ENCODE assay signal across 26 mouse cellular contexts in genomic region chr1:182937486-182938120, GRCm38 (mm10). TPM values are rescaled to one million over a fixed set of nuclear protein-coding genes. Genes with fewer than 3 reads are reported as not detected.
DNase-seq lines count a peak whose midpoint lies in the region; ATAC-seq lines count a peak whose summit lies in the region.
"Had no signal": no experiment of that assay in that cellular context is flagged by ENCODE, and none has a peak within 500 bp of the region (broad histone marks: within the 10 kb centered on the region; RNA-seq: fewer than 3 reads in every experiment).

No protein-coding gene starts in this region.

- H3K9me3 ChIP-seq in embryonic facial prominence, embryonic 13.5 days: 0 out of 2 replicates have a peak, but pooled peaks cover 7% of the 10 kb centered on the region
- no peaks in the 10 kb centered on the region for H3K9me3 ChIP-seq in embryonic facial prominence, embryonic 10.5 days
- no peaks in the 10 kb centered on the region for H3K9me3 ChIP-seq in intestine, embryonic 14.5 days (ENCODE audit: control insufficient read depth, low read length)
- no peaks in the 10 kb centered on the region for H3K9me3 ChIP-seq in intestine, embryonic 15.5 days
- H3K9me3 ChIP-seq: embryonic facial prominence, embryonic 15.5 days; forebrain, embryonic 12.5 days; heart, embryonic 10.5 days had no signal

- H3K4me3 ChIP-seq in embryonic facial prominence, embryonic 13.5 days: no peak overlapping the region
- H3K4me3 ChIP-seq in embryonic facial prominence, embryonic 10.5 days: no peak overlapping the region
- H3K4me3 ChIP-seq in intestine, embryonic 14.5 days (ENCODE audit: low read depth, low read length): no peak overlapping the region
- no peak overlapping the region for H3K4me3 ChIP-seq in intestine, embryonic 15.5 days (replicated peaks)
- H3K4me3 ChIP-seq: embryonic facial prominence, embryonic 15.5 days; forebrain, embryonic 12.5 days; heart, embryonic 10.5 days; heart, embryonic 13.5 days had no signal

- H3K4me2 ChIP-seq in embryonic facial prominence, embryonic 13.5 days: no peak overlapping the region
- no peak overlapping the region for H3K4me2 ChIP-seq in intestine, embryonic 14.5 days (ENCODE audit: low read length)
- no peak overlapping the region for H3K4me2 ChIP-seq in intestine, embryonic 15.5 days (replicated peaks)
- H3K4me2 ChIP-seq: embryonic facial prominence, embryonic 15.5 days; forebrain, embryonic 12.5 days; heart, embryonic 13.5 days; hindbrain, embryonic 14.5 days had no signal

- no peak for DNase-seq in embryonic facial prominence, embryonic 10.5 days (ENCODE audit: low spot score)
- peak; percentile 37 for DNase-seq in intestine, embryonic 14.5 days (ENCODE audit: low spot score)
- DNase-seq in lung, postnatal 25 days (ENCODE audit: low spot score): no peak
- DNase-seq: adrenal gland, adult 8-10 months; adrenal gland, postnatal 25 days; cerebellum, adult 18-20 months; cerebellum, adult 9-10 months; cerebellum, postnatal 25 days; embryo, embryonic 11 days; gastrocnemius, postnatal 10 days; gastrocnemius, postnatal 36 days; heart, postnatal 14 days; heart, postnatal 4 days had no signal

- WGBS in embryonic facial prominence, embryonic 13.5 days: 40% methylated on average over 10 of the region's 10 CpGs
- 52% methylated on average over 10 of the region's 10 CpGs for WGBS in embryonic facial prominence, embryonic 10.5 days
- WGBS in intestine, embryonic 14.5 days: 76% methylated on average over 10 of the region's 10 CpGs
- WGBS in intestine, embryonic 15.5 days: 72% methylated on average over 10 of the region's 10 CpGs

- H3K36me3 ChIP-seq in embryonic facial prominence, embryonic 13.5 days: no peaks in the 10 kb centered on the region
- H3K36me3 ChIP-seq in embryonic facial prominence, embryonic 10.5 days (replicated peaks): no peaks in the 10 kb centered on the region
- no peaks in the 10 kb centered on the region for H3K36me3 ChIP-seq in intestine, embryonic 14.5 days (ENCODE audit: control insufficient read depth, insufficient read depth, low read length)
- no peaks in the 10 kb centered on the region for H3K36me3 ChIP-seq in intestine, embryonic 15.5 days
- H3K36me3 ChIP-seq: embryonic facial prominence, embryonic 15.5 days; forebrain, embryonic 12.5 days; heart, embryonic 10.5 days; heart, embryonic 13.5 days had no signal

- H3K27ac ChIP-seq in embryonic facial prominence, embryonic 13.5 days: 0 out of 2 replicates have a peak overlapping the region, but pooled peaks have one; percentile 44
- no peak overlapping the region for H3K27ac ChIP-seq in embryonic facial prominence, embryonic 10.5 days (replicated peaks)
- no peak overlapping the region for H3K27ac ChIP-seq in intestine, embryonic 14.5 days (ENCODE audit: low read depth)
- no peak overlapping the region for H3K27ac ChIP-seq in intestine, embryonic 15.5 days
- H3K27ac ChIP-seq: embryonic facial prominence, embryonic 15.5 days; forebrain, embryonic 12.5 days; heart, embryonic 10.5 days; heart, embryonic 13.5 days; hindbrain, embryonic 14.5 days; hindbrain, postnatal 0 days had no signal

- H3K9ac ChIP-seq in embryonic facial prominence, embryonic 13.5 days: no peak overlapping the region
- no peak overlapping the region for H3K9ac ChIP-seq in intestine, embryonic 14.5 days (ENCODE audit: low read length)
- H3K9ac ChIP-seq in intestine, embryonic 15.5 days: no peak overlapping the region
- H3K9ac ChIP-seq: embryonic facial prominence, embryonic 15.5 days; forebrain, embryonic 12.5 days; heart, embryonic 13.5 days; hindbrain, embryonic 14.5 days had no signal

- H3K4me1 ChIP-seq in embryonic facial prominence, embryonic 13.5 days: peaks cover 12% of the 10 kb centered on the region; the same call in 1 of the 2 replicates
- peaks cover 14% of the 10 kb centered on the region for H3K4me1 ChIP-seq in embryonic facial prominence, embryonic 10.5 days
- H3K4me1 ChIP-seq in intestine, embryonic 14.5 days (replicated peaks; ENCODE audit: control insufficient read depth, insufficient read depth, low read length): no peaks in the 10 kb centered on the region
- no peaks in the 10 kb centered on the region for H3K4me1 ChIP-seq in intestine, embryonic 15.5 days (replicated peaks)
- H3K4me1 ChIP-seq: heart, embryonic 10.5 days; heart, embryonic 13.5 days had no signal

- no peak for ATAC-seq in embryonic facial prominence, embryonic 13.5 days (ENCODE audit: insufficient number of reproducible peaks, insufficient read depth, low FRiP score, low TSS enrichment, low read depth)
- ATAC-seq in intestine, embryonic 14.5 days (replicated peaks; ENCODE audit: low FRiP score, low TSS enrichment, low read depth): no peak
- no peak for ATAC-seq in intestine, embryonic 15.5 days
- peak; percentile 65 for ATAC-seq in granulocyte monocyte progenitor cell, adult 5-6 weeks (replicated peaks; ENCODE audit: poor library complexity, severe bottlenecking)
- ATAC-seq in monocyte, adult 5-6 weeks (replicated peaks; ENCODE audit: insufficient number of reproducible peaks, low FRiP score, low TSS enrichment, poor library complexity, severe bottlenecking): no peak
- ATAC-seq: activated CD4-positive, CD25-positive, alpha-beta regulatory T cell, adult 4 months; forebrain, embryonic 16.5 days; hindbrain, postnatal 0 days; inflammation-experienced regulatory T-cells, adult 6 months had no signal

- peaks cover 4% of the 10 kb centered on the region; the same call in 1 of the 2 replicates for H3K27me3 ChIP-seq in embryonic facial prominence, embryonic 13.5 days
- no peaks in the 10 kb centered on the region for H3K27me3 ChIP-seq in embryonic facial prominence, embryonic 10.5 days (replicated peaks; ENCODE audit: low read depth, poor library complexity, severe bottlenecking)
- H3K27me3 ChIP-seq in intestine, embryonic 14.5 days (replicated peaks; ENCODE audit: control insufficient read depth, insufficient read depth, low read length): no peaks in the 10 kb centered on the region
- no peaks in the 10 kb centered on the region for H3K27me3 ChIP-seq in intestine, embryonic 15.5 days (replicated peaks)
- H3K27me3 ChIP-seq: embryonic facial prominence, embryonic 15.5 days; forebrain, embryonic 12.5 days; heart, embryonic 13.5 days had no signal

RNA-seq across cellular contexts. Expression of gene Tlr5, which starts 17.0 kb away (rescaled TPM):
- polyA plus RNA-seq in embryonic facial prominence, embryonic 13.5 days (2015; fragmentation: Nextera tagmentation; extraction: Ambion mirVana): 0.99 and 1.2 TPM in 2 replicates
- polyA plus RNA-seq in embryonic facial prominence, embryonic 10.5 days (2016; fragmentation: Nextera tagmentation; extraction: Ambion mirVana): 0.15 and 0.37 TPM in 2 replicates
- polyA plus RNA-seq in intestine, embryonic 14.5 days (2014; fragmentation: Nextera tagmentation; extraction: Ambion mirVana): 5.7 and 6.8 TPM in 2 replicates
- polyA plus RNA-seq in intestine, embryonic 15.5 days (2015; fragmentation: Nextera tagmentation; extraction: Ambion mirVana): 4.0 and 4.4 TPM in 2 replicates
- 1.1 and 1.5 TPM in 2 replicates for total RNA-seq in granulocyte monocyte progenitor cell, adult 5-6 weeks (2014; fragmentation: Nextera tagmentation)
- 0.60 and 0.82 TPM in 2 replicates for total RNA-seq in granulocyte monocyte progenitor cell, adult 5-6 weeks (2017)
- 0.48 to 0.53 TPM in 2 of 3 replicates, not detected in the other for total RNA-seq in monocyte, adult 5-6 weeks (2017)
- polyA plus RNA-seq: inflammation-experienced regulatory T-cells, adult 6 months had no signal
